Mouse (Mus musculus): ENCODE results near the gene Foxp1. TPM values are rescaled to one million over a fixed set of nuclear protein-coding genes. Genes with fewer than 3 reads are reported as not detected.
A peak's percentile ranks its signal among the peaks of the same experiment; 100 is the strongest.

Gene Foxp1
- polyA plus RNA-seq, 1 experiment from 2014 or later = 121 TPM

- peaks cover 13% of the 10 kb centered on the region; the same call in 1 of the 2 replicates for H3K36me3 ChIP-seq (ENCODE audit: insufficient read depth, low read length)
- 78% methylated on average over 1 of the region's 1 CpGs for WGBS
- DNase-seq (ENCODE audit: low spot score) (no peak), ATAC-seq (no peak)
- H3K27me3 ChIP-seq (replicated peaks; ENCODE audit: insufficient read depth, low read length) = no peaks in the 10 kb centered on the region
- no peak overlapping the region for H3K4me2 ChIP-seq (replicated peaks; ENCODE audit: low read depth, low read length)
- H3K9ac ChIP-seq (replicated peaks; ENCODE audit: low read depth) = no peak overlapping the region
- H3K4me3 ChIP-seq (ENCODE audit: low read depth, low read length) = no peak overlapping the region
- TF ChIP-seq CTCF (IDR thresholded peaks at IDR 0.05) (no peak), EP300 (IDR thresholded peaks at IDR 0.05) (no peak)
- no peaks in the 10 kb centered on the region; the same call in 1 of the 2 replicates for H3K4me1 ChIP-seq (ENCODE audit: insufficient read depth, low read depth, low read length)
- H3K9me3 ChIP-seq (ENCODE audit: low read length) = no peaks in the 10 kb centered on the region
- H3K27ac ChIP-seq (ENCODE audit: low read length) = no peak overlapping the region
Observed at GRCm38 (mm10) chr6:98996346-98996745, 526.2 kb downstream of the Foxp1 start.

GRCm38 (mm10) chr6:98995681-98996080 is 526.8 kb downstream of the Foxp1 start:
- 66% methylated on average over 4 of the region's 4 CpGs for WGBS
- Histone ChIP-seq H3K4me3 (ENCODE audit: low read depth, low read length) (no peak overlapping the region), H3K27me3 (replicated peaks; ENCODE audit: insufficient read depth, low read length) (no peaks in the 10 kb centered on the region), H3K36me3 (ENCODE audit: insufficient read depth, low read length) (peaks cover 6% of the 10 kb centered on the region; the same call in 1 of the 2 replicates), H3K9me3 (ENCODE audit: low read length) (no peaks in the 10 kb centered on the region), H3K9ac (replicated peaks; ENCODE audit: low read depth) (no peak overlapping the region), H3K4me1 (ENCODE audit: insufficient read depth, low read depth, low read length) (no peaks in the 10 kb centered on the region; the same call in 1 of the 2 replicates), H3K27ac (ENCODE audit: low read length) (no peak overlapping the region), H3K4me2 (replicated peaks; ENCODE audit: low read depth, low read length) (no peak overlapping the region)
- ATAC-seq (no peak), DNase-seq (ENCODE audit: low spot score) (no peak)
- TF ChIP-seq CTCF (IDR thresholded peaks at IDR 0.05) (no peak), EP300 (IDR thresholded peaks at IDR 0.05) (no peak)

- peak overlapping the region; percentile 7; the same call in 1 of the 2 replicates for H3K27ac ChIP-seq (ENCODE audit: low read length)
Observed at GRCm38 (mm10) chr6:98994902-98995301, 527.6 kb downstream of the Foxp1 start.

GRCm38 (mm10) chr6:98994104-98994787 is 528.3 kb downstream of the Foxp1 start:
- H3K27ac ChIP-seq (ENCODE audit: low read length) = peak overlapping the region; percentile 7; the same call in 1 of the 2 replicates
- no peaks in the 10 kb centered on the region for H3K36me3 ChIP-seq (ENCODE audit: insufficient read depth, low read length)
- 61% methylated on average over 21 of the region's 21 CpGs for WGBS
- no peaks in the 10 kb centered on the region for H3K9me3 ChIP-seq (ENCODE audit: low read length)
- H3K9ac ChIP-seq (replicated peaks; ENCODE audit: low read depth) = no peak overlapping the region
- H3K27me3 ChIP-seq (replicated peaks; ENCODE audit: insufficient read depth, low read length) = no peaks in the 10 kb centered on the region
- no peak overlapping the region for H3K4me2 ChIP-seq (replicated peaks; ENCODE audit: low read depth, low read length)
- TF ChIP-seq CTCF (IDR thresholded peaks at IDR 0.05) (no peak), EP300 (IDR thresholded peaks at IDR 0.05) (no peak)
- H3K4me1 ChIP-seq (ENCODE audit: insufficient read depth, low read depth, low read length) = no peaks in the 10 kb centered on the region; the same call in 1 of the 2 replicates
- no peak overlapping the region for H3K4me3 ChIP-seq (ENCODE audit: low read depth, low read length)
- DNase-seq (ENCODE audit: low spot score) = peak; percentile 57
- ATAC-seq = no peak

More at GRCm38 (mm10) chr6:98994902-98995301, 527.6 kb downstream of the Foxp1 start:
- no peak for DNase-seq (ENCODE audit: low spot score)
- no peak for ATAC-seq
- Histone ChIP-seq H3K36me3 (ENCODE audit: insufficient read depth, low read length) (no peaks in the 10 kb centered on the region), H3K4me2 (replicated peaks; ENCODE audit: low read depth, low read length) (no peak overlapping the region), H3K9me3 (ENCODE audit: low read length) (no peaks in the 10 kb centered on the region), H3K27me3 (replicated peaks; ENCODE audit: insufficient read depth, low read length) (no peaks in the 10 kb centered on the region), H3K4me1 (ENCODE audit: insufficient read depth, low read depth, low read length) (no peaks in the 10 kb centered on the region; the same call in 1 of the 2 replicates), H3K9ac (replicated peaks; ENCODE audit: low read depth) (no peak overlapping the region), H3K4me3 (ENCODE audit: low read depth, low read length) (no peak overlapping the region)
- TF ChIP-seq CTCF (IDR thresholded peaks at IDR 0.05) (no peak), EP300 (IDR thresholded peaks at IDR 0.05) (no peak)
- WGBS = 72% methylated on average over 4 of the region's 4 CpGs

GRCm38 (mm10) chr6:98993231-98993630 is 529.3 kb downstream of the Foxp1 start:
- 36% methylated on average over 3 of the region's 3 CpGs for WGBS
- peak; percentile 44 for DNase-seq (ENCODE audit: low spot score)
- no peak for TF ChIP-seq CTCF (IDR thresholded peaks at IDR 0.05)
- no peak for TF ChIP-seq EP300 (IDR thresholded peaks at IDR 0.05)
- no peak for ATAC-seq
- Histone ChIP-seq H3K9ac (replicated peaks; ENCODE audit: low read depth) (no peak overlapping the region), H3K4me1 (ENCODE audit: insufficient read depth, low read depth, low read length) (peaks cover 7% of the 10 kb centered on the region; the same call in 1 of the 2 replicates), H3K9me3 (ENCODE audit: low read length) (no peaks in the 10 kb centered on the region), H3K4me2 (replicated peaks; ENCODE audit: low read depth, low read length) (no peak overlapping the region), H3K27ac (ENCODE audit: low read length) (no peak overlapping the region), H3K27me3 (replicated peaks; ENCODE audit: insufficient read depth, low read length) (no peaks in the 10 kb centered on the region), H3K36me3 (ENCODE audit: insufficient read depth, low read length) (no peaks in the 10 kb centered on the region), H3K4me3 (ENCODE audit: low read depth, low read length) (no peak overlapping the region)

- DNase-seq (ENCODE audit: low spot score) = peak; percentile 33
- no peak overlapping the region for H3K4me2 ChIP-seq (replicated peaks; ENCODE audit: low read depth, low read length)
- peak; percentile 35; the same call in 1 of the 2 replicates for ATAC-seq
Observed at GRCm38 (mm10) chr6:98992772-98993147, 529.8 kb downstream of the Foxp1 start.

More at GRCm38 (mm10) chr6:98992772-98993147, 529.8 kb downstream of the Foxp1 start:
- H3K4me3 ChIP-seq (ENCODE audit: low read depth, low read length) = no peak overlapping the region
- H3K9ac ChIP-seq (replicated peaks; ENCODE audit: low read depth) = no peak overlapping the region
- no peaks in the 10 kb centered on the region for H3K36me3 ChIP-seq (ENCODE audit: insufficient read depth, low read length)
- H3K27ac ChIP-seq (ENCODE audit: low read length) = no peak overlapping the region
- peak; percentile 25; the same call in 1 of the 2 replicates for TF ChIP-seq EP300 (IDR thresholded peaks at IDR 0.05)
- no peak for TF ChIP-seq CTCF (IDR thresholded peaks at IDR 0.05)
- H3K9me3 ChIP-seq (ENCODE audit: low read length) = no peaks in the 10 kb centered on the region
- peaks cover 7% of the 10 kb centered on the region; the same call in 1 of the 2 replicates for H3K4me1 ChIP-seq (ENCODE audit: insufficient read depth, low read depth, low read length)
- 43% methylated on average over 7 of the region's 7 CpGs for WGBS
- H3K27me3 ChIP-seq (replicated peaks; ENCODE audit: insufficient read depth, low read length) = no peaks in the 10 kb centered on the region
